Mouse (Mus musculus) erythroid progenitor cell, adult 5-6 weeks (primary cell): Measurements from ENCODE around the gene Pgbd1. TPM values are rescaled to one million over a fixed set of nuclear protein-coding genes. Genes with fewer than 3 reads are reported as not detected.
"Not testable (repeated sequence)": the region's sequence is repeated elsewhere in the genome, so short reads cannot be mapped to it uniquely, and the experiment has no call there.

Experiments
- ATAC-seq: replicated peaks from 2 replicates; pipeline ENCODE4 v1.8.0; 2016; ENCODE audit warnings: moderate number of reproducible peaks, mild to moderate bottlenecking, moderate TSS enrichment, inconsistent platforms; ENCODE audit not compliant: poor library complexity, low FRiP score, severe bottlenecking
- total RNA-seq, 2 experiments: library from RNA; stranded (forward) in 1 of 2; stranded (reverse) in 1 of 2; fragments of 150-400 nt in 1 of 2; fragments of 186-747, 209-891 nt in 1 of 2; gene quantifications; 2 replicates each; pipeline versions ENCODE4 v1.2.3 to v1.2.4; 2015 to 2017; ENCODE audit warnings: low replicate concordance in 2 of 2

Gene Pgbd1
- total RNA-seq, 2 experiments from 2014 or later, result not detected

GRCm38 (mm10) chr13:21417298-21418010 is 23.4 kb downstream of the Pgbd1 start:
- ATAC-seq, result no peak

GRCm38 (mm10) chr13:21415750-21416149 is 25.1 kb downstream of the Pgbd1 start:
- ATAC-seq, result no peak

GRCm38 (mm10) chr13:21415266-21415665 is 25.6 kb downstream of the Pgbd1 start:
- no peak for ATAC-seq

GRCm38 (mm10) chr13:21414231-21415212 is 26.3 kb downstream of the Pgbd1 start:
- peak; percentile 58; the same call in 1 of the 2 replicates for ATAC-seq

- no peak for ATAC-seq
Observed at GRCm38 (mm10) chr13:21408805-21409459, 31.9 kb downstream of the Pgbd1 start.

- ATAC-seq, result peak; percentile 96
Observed at GRCm38 (mm10) chr13:21407969-21408804, 32.7 kb downstream of the Pgbd1 start.

GRCm38 (mm10) chr13:21407341-21407740 is 33.5 kb downstream of the Pgbd1 start:
- no peak for ATAC-seq

GRCm38 (mm10) chr13:21402848-21403247 is 38.0 kb downstream of the Pgbd1 start:
- peak; percentile 18; the same call in 1 of the 2 replicates for ATAC-seq

GRCm38 (mm10) chr13:21402287-21402846 is 38.5 kb downstream of the Pgbd1 start, which contains the start of gene Zkscan3:
Zkscan3 (minus strand) TSS chr13:21402755.
- ATAC-seq, result peak; percentile 98

- ATAC-seq, result 0 out of 2 replicates have a peak, but pooled peaks have one; percentile 40
Observed at GRCm38 (mm10) chr13:21401636-21402286, 39.1 kb downstream of the Pgbd1 start.

GRCm38 (mm10) chr13:21401166-21401565 is 39.7 kb downstream of the Pgbd1 start:
- ATAC-seq, result no peak

GRCm38 (mm10) chr13:21397486-21397885 is 43.4 kb downstream of the Pgbd1 start:
- no peak for ATAC-seq

GRCm38 (mm10) chr13:21396048-21396447 is 44.8 kb downstream of the Pgbd1 start:
- not testable (repeated sequence) for ATAC-seq

GRCm38 (mm10) chr13:21395623-21396022 is 45.2 kb downstream of the Pgbd1 start:
- no peak for ATAC-seq

- ATAC-seq, result no peak
Observed at GRCm38 (mm10) chr13:21395211-21395610, 45.6 kb downstream of the Pgbd1 start.

GRCm38 (mm10) chr13:21377773-21378172 is 63.1 kb downstream of the Pgbd1 start:
- ATAC-seq, result no peak

GRCm38 (mm10) chr13:21372700-21373099 is 68.2 kb downstream of the Pgbd1 start:
- no peak for ATAC-seq
